Mouse (Mus musculus): ENCODE data around the gene Ctbp2.

DNA sequence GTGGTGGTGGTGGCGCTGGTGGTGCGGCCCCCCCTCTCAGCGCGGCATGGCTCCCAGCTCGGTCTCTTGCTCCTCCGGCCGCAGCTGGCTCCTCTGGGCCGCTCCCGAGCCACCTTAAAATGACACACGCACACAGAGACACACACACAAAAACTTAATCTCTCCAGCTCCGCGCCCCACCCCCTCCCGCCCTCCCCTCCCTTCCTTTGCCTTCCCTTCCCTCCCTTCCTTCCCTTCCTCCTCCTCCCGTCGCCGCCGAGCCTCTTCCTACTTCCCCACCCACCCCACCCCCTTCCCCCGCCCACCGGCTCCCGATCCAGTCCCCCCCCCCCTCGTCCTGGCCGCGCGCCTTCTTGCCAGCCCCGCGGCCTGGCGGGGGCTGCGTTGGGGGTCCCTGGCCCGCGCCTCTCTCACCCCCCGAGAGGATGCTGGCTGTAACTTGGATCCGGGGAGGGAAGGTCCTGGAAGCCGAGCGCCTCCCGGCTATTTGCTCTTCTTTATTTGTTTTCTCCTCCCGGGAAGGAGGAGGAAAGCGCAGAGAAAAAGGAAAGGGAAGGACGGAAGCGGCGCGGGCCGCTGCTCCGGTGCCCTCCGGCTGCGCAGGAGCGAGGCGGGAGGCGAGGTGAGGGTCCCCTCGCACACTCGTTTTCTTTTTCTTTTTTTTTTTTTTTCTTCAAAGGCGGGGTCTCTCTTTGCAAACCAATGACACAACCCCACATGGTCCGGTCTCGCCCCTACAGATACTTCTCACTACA lies 733 bp downstream of the Ctbp2 start, which contains the start of gene Fgfr2:
- no peak for TF ChIP-seq POLR2A (IDR thresholded peaks at IDR 0.05; ENCODE audit: insufficient read depth, low read depth, low read length)
- no peak for TF ChIP-seq CTCF (IDR thresholded peaks at IDR 0.05; ENCODE audit: insufficient read depth, low read depth, low read length)

Measured in olfactory bulb, adult 2 months (tissue).